Mouse (Mus musculus): ENCODE data around the gene Pde12. TPM values are rescaled to one million over a fixed set of nuclear protein-coding genes. Genes with fewer than 3 reads are reported as not detected.

Pde12 gene
- polyA plus RNA-seq, 1 experiment from 2014 or later = 12.4 TPM

Small RNAs within 50 kb of the gene (microRNA-seq; reads per million reads assigned to microRNA genes)
- gene Mir7672 (ENCODE audit: borderline number of aligned reads) = not detected

Other genes with a start within 250 kb of the Pde12 start
- gene Slmap, start 135.0 kb downstream of the Pde12 start, polyA plus RNA-seq (2014; fragmentation: Nextera tagmentation; extraction: Ambion mirVana) = 21.5 and 22.3 TPM in 2 replicates
- 35.1 and 42.1 TPM in 2 replicates for gene Dennd6a, start 96.0 kb downstream of the Pde12 start, polyA plus RNA-seq (2014; fragmentation: Nextera tagmentation; extraction: Ambion mirVana)
- 611 and 662 TPM in 2 replicates for gene Arf4, start 31.8 kb downstream of the Pde12 start, polyA plus RNA-seq (2014; fragmentation: Nextera tagmentation; extraction: Ambion mirVana)
- 0.04 TPM in 1 of 2 replicates, not detected in the other for gene Dnah12, start 23.4 kb upstream of the Pde12 start, polyA plus RNA-seq (2014; fragmentation: Nextera tagmentation; extraction: Ambion mirVana)
- not detected in 2 replicates for gene Asb14, start 224.7 kb upstream of the Pde12 start, polyA plus RNA-seq (2014; fragmentation: Nextera tagmentation; extraction: Ambion mirVana)